Mouse (Mus musculus) skeletal muscle tissue, postnatal 0 days (tissue): Measurements from ENCODE around the gene Sox8. TPM values are rescaled to one million over a fixed set of nuclear protein-coding genes. Genes with fewer than 3 reads are reported as not detected.

Experiments
- polyA plus RNA-seq: library from polyadenylated mRNA; unstranded; fragments of >200 nt; fragmentation: Nextera tagmentation; extraction: Ambion mirVana; gene quantifications from 2 replicates; pipeline ENCODE4 v1.2.1, GENCODE M21; 2015

The Sox8 gene
- polyA plus RNA-seq, result 14.7 and 16.2 TPM in 2 replicates

GRCm38 (mm10) chr17:25570648-25571452 lies at the start of gene Sox8:
TSS of gene Sox8 (minus strand) at chr17:25570686.

GRCm38 (mm10) chr17:25578920-25579319 lies 8.4 kb upstream of the Sox8 start, which contains the start of gene Lmf1:
TSS of gene Lmf1 (plus strand) at chr17:25579085.

Other genes with a start within 250 kb of the Sox8 start
- gene Tpsab1, start 225.1 kb downstream of the Sox8 start, polyA plus RNA-seq, result 11.2 and 11.8 TPM in 2 replicates
- 500 and 756 TPM in 2 replicates for gene Tpsb2, start 204.4 kb downstream of the Sox8 start, polyA plus RNA-seq
- 1.5 and 2.4 TPM in 2 replicates for gene Tpsg1, start 201.4 kb downstream of the Sox8 start, polyA plus RNA-seq
- 4.3 and 5.4 TPM in 2 replicates for gene Cacna1h, start 136.9 kb downstream of the Sox8 start, polyA plus RNA-seq
- not detected in 2 replicates for gene Tekt4, start 116.1 kb downstream of the Sox8 start, polyA plus RNA-seq
- gene Sstr5, start 73.4 kb downstream of the Sox8 start, polyA plus RNA-seq, result 0.05 TPM in 1 of 2 replicates, not detected in the other
- 11.6 and 14.8 TPM in 2 replicates for gene Lmf1, start 8.4 kb upstream of the Sox8 start, polyA plus RNA-seq
- gene Gng13, start 146.5 kb upstream of the Sox8 start, polyA plus RNA-seq, result 0.28 TPM in 1 of 2 replicates, not detected in the other
- 3.2 and 4.6 TPM in 2 replicates for gene Chtf18, start 156.7 kb upstream of the Sox8 start, polyA plus RNA-seq
- 8.7 and 9.4 TPM in 2 replicates for gene Rpusd1, start 157.0 kb upstream of the Sox8 start, polyA plus RNA-seq
- gene Mslnl, start 165.4 kb upstream of the Sox8 start, polyA plus RNA-seq, result not detected in 2 replicates
- 1.4 and 1.7 TPM in 2 replicates for gene Msln, start 183.7 kb upstream of the Sox8 start, polyA plus RNA-seq
- 36.6 and 38.7 TPM in 2 replicates for gene Narfl, start 203.1 kb upstream of the Sox8 start, polyA plus RNA-seq
- 31.4 and 32.9 TPM in 2 replicates for gene Haghl, start 215.0 kb upstream of the Sox8 start, polyA plus RNA-seq
- gene Ccdc78, start 215.9 kb upstream of the Sox8 start, polyA plus RNA-seq, result 0.16 and 0.22 TPM in 2 replicates
- gene Fam173a, start 222.2 kb upstream of the Sox8 start, polyA plus RNA-seq, result 55.4 and 60.9 TPM in 2 replicates
- 0.35 and 0.65 TPM in 2 replicates for gene AC134908.4, start 225.0 kb upstream of the Sox8 start, polyA plus RNA-seq
- gene Metrn, start 226.4 kb upstream of the Sox8 start, polyA plus RNA-seq, result 22.8 and 28.7 TPM in 2 replicates
- 0.72 and 0.95 TPM in 2 replicates for gene Fbxl16, start 238.4 kb upstream of the Sox8 start, polyA plus RNA-seq